Mouse (Mus musculus) Patski (cell line): ENCODE data around the gene Cers6. TPM values are rescaled to one million over a fixed set of nuclear protein-coding genes. Genes with fewer than 3 reads are reported as not detected.

Experiments
- ATAC-seq: fragments of 100-300 bp; one replicate; pipeline ENCODE4 v1.8.0; 2021
- CTCF ChIA-PET: fragments of 350-600 bp; sonication (Branson Sonifier 250); formaldehyde crosslinking; loops from one replicate; lab custom pipeline; 2022; ENCODE audit warnings: inconsistent platforms; lab: Charles Lee
- POLR2A ChIA-PET: fragments of 350-600 bp; sonication (Branson Sonifier 250); formaldehyde crosslinking; loops from one replicate; lab custom pipeline; 2022; ENCODE audit warnings: antibody characterized with exemption, inconsistent platforms; lab: Charles Lee
- DNase-seq: peaks from one replicate; pipeline ENCODE4 v3.0.0-alpha.2; 2011; ENCODE audit warnings: low read depth, low spot score
- H3K27me3 ChIP-seq: fragments of 371-371 bp; one replicate; pipeline ENCODE4 v1.5.1; 2021
- CTCF ChIP-seq: fragments of 100-300 bp; IDR thresholded peaks from one replicate; pipeline ENCODE4 v1.5.1; 2021
- in situ Hi-C: fragments of 300-500 bp; cut with MboI; formaldehyde crosslinking; loops from 3 replicates; pipeline ENCODE4 v1.11.1; 2018; ENCODE audit warnings: low pct_unique_long_range_greater_than_20kb, mixed read lengths
- polyA plus RNA-seq: library from polyadenylated mRNA; unstranded; gene quantifications from one replicate; pipeline ENCODE4 v1.2.3, GENCODE M21; 2021

The Cers6 gene
- polyA plus RNA-seq, 1 experiment from 2014 or later: 24.8 TPM

DNA sequence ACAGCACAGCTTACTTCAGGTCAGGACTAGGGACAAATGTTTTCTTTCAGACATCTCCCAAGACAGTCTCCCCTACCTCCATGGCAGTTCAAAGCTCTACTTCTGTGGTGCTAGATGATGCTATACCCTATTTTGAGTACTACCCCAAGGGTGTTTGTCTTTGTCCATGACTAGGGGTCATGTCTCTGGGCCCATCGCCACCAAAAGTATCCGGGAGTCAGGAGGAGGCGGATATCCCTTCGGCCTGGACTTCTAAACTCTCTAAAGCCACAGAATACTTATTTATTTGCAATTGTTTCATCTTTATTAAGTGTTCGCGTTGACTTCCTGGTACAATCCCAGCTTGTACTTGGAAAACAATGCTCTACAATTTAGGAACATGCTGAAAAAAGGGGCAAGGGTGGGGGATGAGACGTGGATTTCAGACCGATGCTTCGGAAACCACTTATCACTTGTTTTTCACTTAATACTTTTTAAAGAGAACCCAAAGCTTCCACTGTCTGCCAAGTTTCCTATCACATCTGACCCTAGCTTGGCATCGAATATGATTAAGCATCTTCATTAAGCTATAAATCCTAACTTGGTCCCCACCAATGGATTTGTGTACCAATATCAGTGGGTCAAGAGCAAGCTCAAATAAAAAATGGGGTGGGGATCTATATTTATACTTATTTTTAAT, 276.3 kb downstream of the Cers6 start:
- ChIA-PET CTCF (interaction anchor here (0.7 to 1.3 kb wide), 2 partner anchors 10 to 53 kb away, joined by 3 to 4 read pairs; no protein-coding TSS in a partner anchor), POLR2A (no interaction called here)
- H3K27me3 ChIP-seq: no peaks in the 10 kb centered on the region
- no peak for ATAC-seq
- in situ Hi-C loops: no loop called here
- TF ChIP-seq CTCF: no peak
- no peak for DNase-seq

DNA sequence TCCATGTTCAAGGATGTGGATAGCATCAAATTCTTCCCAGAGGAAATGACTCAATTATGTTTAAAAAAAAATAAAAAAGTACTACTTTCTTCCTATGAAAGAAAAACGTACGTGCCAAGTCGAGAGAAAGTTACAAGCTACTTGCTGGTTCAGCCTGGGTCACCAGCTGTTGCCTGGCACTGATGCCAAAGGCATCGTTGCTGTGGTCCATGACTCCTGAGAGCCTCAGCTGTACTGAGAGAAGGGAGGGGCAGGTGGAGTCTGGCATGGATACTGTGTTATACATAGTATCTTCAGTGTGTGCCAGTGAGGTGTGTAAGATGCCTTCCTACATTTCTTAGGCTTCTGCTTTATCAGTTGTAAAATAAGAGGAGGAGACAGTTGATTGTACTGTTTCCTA, 277.5 kb downstream of the Cers6 start:
- in situ Hi-C loops: no loop called here

DNA sequence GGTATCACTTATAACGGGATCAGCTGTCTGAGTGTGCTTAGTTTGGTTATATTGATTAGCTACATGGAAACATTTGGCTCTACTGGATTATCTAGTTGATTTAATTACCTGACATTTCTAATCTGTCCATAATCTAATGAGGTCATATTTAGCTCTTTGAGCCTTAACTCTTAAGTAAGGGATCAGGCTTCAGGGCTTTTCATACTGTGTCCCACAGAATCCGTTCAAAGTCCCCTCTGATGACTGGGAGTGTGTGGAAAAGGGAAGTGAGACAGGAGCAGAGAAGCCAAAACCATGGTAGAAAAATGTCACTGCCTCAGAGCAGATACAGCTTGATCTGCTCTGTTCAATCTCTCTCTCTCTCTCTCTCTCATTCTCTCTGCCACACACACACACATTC, 279.0 kb downstream of the Cers6 start:
- in situ Hi-C loops: no loop called here
- DNase-seq (no peak), ATAC-seq (no peak)
- no peaks in the 10 kb centered on the region for H3K27me3 ChIP-seq
- TF ChIP-seq CTCF: no peak
- POLR2A ChIA-PET: no interaction called here
- CTCF ChIA-PET: interaction anchor here (1.5 kb wide), 1 partner anchor 27 kb away, joined by 3 read pairs; no protein-coding TSS in a partner anchor

More for the DNA sequence above, 277.5 kb downstream of the Cers6 start:
- TF ChIP-seq CTCF: no peak
- ATAC-seq (no peak), DNase-seq (no peak)
- CTCF ChIA-PET: interaction anchor here (0.7 to 1.2 kb wide), 3 partner anchors 10 to 20 kb away, joined by 3 read pairs; no protein-coding TSS in a partner anchor
- POLR2A ChIA-PET: no interaction called here
- no peaks in the 10 kb centered on the region for H3K27me3 ChIP-seq

DNA sequence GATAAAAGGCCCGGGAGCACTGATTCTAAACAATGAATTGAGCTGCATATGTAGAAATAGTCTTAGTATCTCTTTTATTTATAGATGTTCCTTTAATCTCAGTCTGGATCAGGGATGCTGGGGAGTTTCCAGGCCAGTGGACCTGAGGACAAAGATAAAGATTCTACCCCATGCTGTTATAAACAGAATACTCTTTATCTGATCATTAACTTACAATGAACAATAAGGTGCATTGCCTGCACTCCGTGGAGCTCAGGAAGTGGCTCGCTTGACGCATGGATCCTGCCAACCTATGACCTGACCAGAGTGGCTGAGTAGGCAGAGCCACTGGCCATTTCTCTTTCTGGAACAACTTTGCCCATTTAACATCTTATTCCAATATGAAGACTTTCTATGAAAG, 279.6 kb downstream of the Cers6 start:
- in situ Hi-C loops: no loop called here
- no peak for ATAC-seq
- H3K27me3 ChIP-seq: no peaks in the 10 kb centered on the region
- TF ChIP-seq CTCF: no peak
- ChIA-PET POLR2A (no interaction called here), CTCF (interaction anchor here (1.5 kb wide), 1 partner anchor 27 kb away, joined by 3 read pairs; no protein-coding TSS in a partner anchor)
- DNase-seq: no peak

DNA sequence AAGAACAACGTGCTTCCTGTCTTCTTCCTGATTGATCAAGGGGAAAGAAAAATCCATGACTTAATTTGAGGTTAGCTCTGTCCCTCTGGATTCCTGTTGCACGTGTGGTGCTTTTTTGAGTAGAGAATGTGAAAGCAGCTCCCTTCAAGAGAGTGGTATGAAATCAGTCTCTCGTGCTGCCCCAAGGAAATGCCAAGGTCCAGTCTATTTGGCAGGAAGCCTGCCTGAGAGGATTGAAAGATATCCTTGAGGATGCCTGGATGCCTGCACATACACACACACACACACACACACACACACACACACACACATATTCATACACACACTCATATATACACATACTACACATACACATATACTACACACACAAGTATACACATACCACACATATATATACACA, 287.4 kb downstream of the Cers6 start:
- TF ChIP-seq CTCF: no peak
- no peak for ATAC-seq
- ChIA-PET CTCF (no interaction called here), POLR2A (no interaction called here)
- DNase-seq: no peak
- in situ Hi-C loops: no loop called here
- no peaks in the 10 kb centered on the region for H3K27me3 ChIP-seq

DNA sequence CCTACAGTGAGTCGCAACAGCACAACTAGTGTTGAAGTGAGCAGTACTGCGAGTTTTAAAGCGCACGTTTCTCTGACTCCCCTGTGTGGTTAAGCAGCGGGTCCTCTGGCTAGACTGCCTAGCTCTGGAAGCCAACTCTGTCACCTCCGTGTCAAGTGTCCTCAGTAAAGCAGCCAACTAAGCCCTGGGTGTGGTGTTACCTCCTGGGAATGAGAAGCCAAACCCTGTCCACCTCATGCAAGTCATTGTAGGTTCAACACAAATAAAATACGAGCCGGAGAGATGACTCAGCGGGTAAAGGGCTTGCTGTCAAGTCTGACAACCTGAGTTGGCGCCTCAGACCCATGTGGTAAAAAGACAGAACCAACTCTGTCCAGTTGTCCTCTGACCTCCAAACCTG, 287.9 kb downstream of the Cers6 start:
- no peaks in the 10 kb centered on the region for H3K27me3 ChIP-seq
- CTCF ChIA-PET: no interaction called here
- in situ Hi-C loops: no loop called here
- no peak for TF ChIP-seq CTCF
- ATAC-seq (no peak), DNase-seq (no peak)
- POLR2A ChIA-PET: no interaction called here

DNA sequence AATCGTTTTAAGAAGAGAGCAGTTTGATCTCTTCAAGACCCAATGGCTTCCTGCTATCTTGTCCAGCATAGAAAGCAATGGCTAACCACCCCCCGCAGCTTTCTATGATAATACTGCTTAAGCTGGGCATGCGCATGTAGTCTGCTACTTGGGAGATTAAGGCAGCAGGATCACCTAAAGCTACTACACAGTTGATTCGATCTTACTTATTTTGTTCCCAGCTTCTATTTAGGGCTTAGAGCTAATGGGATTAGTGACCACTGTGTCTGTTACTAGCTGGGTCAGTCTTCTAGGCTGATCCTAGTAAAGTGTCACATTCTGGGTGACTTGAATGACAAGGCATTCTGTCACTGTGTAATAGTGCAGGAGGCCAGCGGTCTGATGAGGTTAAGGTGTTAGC, 289.6 kb downstream of the Cers6 start:
- POLR2A ChIA-PET: no interaction called here
- CTCF ChIA-PET: no interaction called here
- no peak for DNase-seq
- TF ChIP-seq CTCF: no peak
- ATAC-seq: no peak
- no peaks in the 10 kb centered on the region for H3K27me3 ChIP-seq
- in situ Hi-C loops: no loop called here

DNA sequence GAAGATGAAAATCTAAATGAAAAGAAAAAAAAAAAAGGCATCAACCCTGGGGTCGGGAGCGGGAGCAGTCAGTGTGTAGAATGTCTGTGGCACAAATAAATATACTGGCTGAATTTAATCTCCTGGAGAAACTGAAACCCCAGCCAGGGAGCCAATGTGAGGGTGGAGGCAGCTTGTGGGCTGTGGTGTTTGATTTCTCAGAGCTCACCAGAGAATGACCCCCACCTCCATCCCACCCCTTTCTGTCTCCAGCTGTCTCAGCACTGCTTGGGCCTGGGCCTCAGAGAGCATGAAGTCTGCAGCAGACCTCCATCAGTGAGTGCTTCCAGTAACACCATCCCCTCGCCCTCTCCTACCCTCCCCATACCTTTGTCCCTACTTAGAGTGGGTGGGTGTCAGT, 294.6 kb downstream of the Cers6 start:
- H3K27me3 ChIP-seq: no peaks in the 10 kb centered on the region
- POLR2A ChIA-PET: interaction anchor here (0.6 kb wide), 1 partner anchor 19 kb away, joined by 3 read pairs; no protein-coding TSS in a partner anchor
- ATAC-seq (no peak), DNase-seq (no peak)
- no peak for TF ChIP-seq CTCF
- CTCF ChIA-PET: no interaction called here
- in situ Hi-C loops: no loop called here

DNA sequence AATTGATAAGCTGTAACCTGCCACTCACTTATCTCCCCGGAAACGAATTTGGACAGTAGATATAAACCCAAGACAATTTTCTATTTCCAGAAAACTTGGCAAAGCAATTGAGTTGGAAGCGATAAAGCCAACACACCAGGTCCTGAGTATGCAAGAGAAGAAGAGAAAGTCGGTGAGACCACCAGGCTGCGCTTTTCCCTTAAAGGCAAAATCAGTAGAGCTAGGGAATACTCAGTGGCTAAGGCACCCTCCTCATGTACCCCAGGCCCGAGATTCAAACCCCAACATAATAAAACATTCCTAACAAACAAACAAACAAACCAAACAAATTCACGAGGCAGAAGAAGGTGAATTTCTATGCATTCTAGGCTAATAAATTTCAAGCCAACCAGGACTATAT, 295.0 kb downstream of the Cers6 start:
- no peak for TF ChIP-seq CTCF
- POLR2A ChIA-PET: interaction anchor here (0.6 kb wide), 1 partner anchor 19 kb away, joined by 3 read pairs; no protein-coding TSS in a partner anchor
- in situ Hi-C loops: no loop called here
- no peaks in the 10 kb centered on the region for H3K27me3 ChIP-seq
- no peak for DNase-seq
- CTCF ChIA-PET: no interaction called here
- no peak for ATAC-seq

DNA sequence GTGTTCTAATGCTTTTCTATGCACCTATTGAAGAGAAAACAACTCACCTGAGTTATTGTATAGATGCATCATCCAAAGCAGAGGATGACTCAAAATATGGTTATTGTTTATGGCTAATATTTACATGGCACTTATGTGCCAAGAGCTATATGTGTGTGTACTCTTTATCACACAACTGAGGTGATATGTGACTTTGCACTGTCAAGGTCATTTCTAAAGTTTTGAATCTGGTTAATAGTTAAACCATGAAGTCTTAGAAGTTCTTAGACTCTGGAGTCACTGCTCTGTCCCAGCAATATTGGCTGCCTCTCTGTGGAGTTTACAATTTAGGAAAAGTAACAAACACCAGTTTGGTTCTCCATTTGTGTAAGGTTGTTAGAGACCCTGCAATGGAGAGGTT, 297.7 kb downstream of the Cers6 start:
- no peaks in the 10 kb centered on the region for H3K27me3 ChIP-seq
- DNase-seq (no peak), ATAC-seq (no peak)
- ChIA-PET CTCF (interaction anchor here (1.2 kb wide), 1 partner anchor 9 kb away, joined by 3 read pairs; no protein-coding TSS in a partner anchor), POLR2A (interaction anchor here (1.6 kb wide), 1 partner anchor 10 kb away, joined by 4 read pairs; no protein-coding TSS in a partner anchor)
- TF ChIP-seq CTCF: no peak
- in situ Hi-C loops: no loop called here

Other genes with a start within 250 kb of the Cers6 start
- 0.09 TPM for gene 4932414N04Rik, start 205.0 kb upstream of the Cers6 start, polyA plus RNA-seq